Mouse (Mus musculus): ENCODE measurements at regions not wholly inside any gene's neighbourhood (a gene's known extent, or its start where the extent isn't known, plus 50 kb on each side); places are given as distances from the start of the nearest gene placed in this dataset.
"Not testable (repeated sequence)": the region's sequence is repeated elsewhere in the genome, so short reads cannot be mapped to it uniquely, and the experiment has no call there.

- not testable (repeated sequence) for ATAC-seq (ENCODE audit: low TSS enrichment)
These were observed 194.2 kb upstream of the Spin1 start for GRCm38 (mm10) chr13:50906431-50906830.

GRCm38 (mm10) chr13:50906910-50907309 is 193.8 kb upstream of the Spin1 start:
- no peak for ATAC-seq (ENCODE audit: low TSS enrichment)

GRCm38 (mm10) chr13:50912776-50913175 is 187.9 kb upstream of the Spin1 start:
- not testable (repeated sequence) for ATAC-seq (ENCODE audit: low TSS enrichment)

GRCm38 (mm10) chr13:50934017-50934416 is 166.7 kb upstream of the Spin1 start:
- ATAC-seq (ENCODE audit: low TSS enrichment): not testable (repeated sequence)

GRCm38 (mm10) chr13:50942561-50942960 is 158.1 kb upstream of the Spin1 start:
- ATAC-seq (ENCODE audit: low TSS enrichment): no peak

GRCm38 (mm10) chr13:50949545-50950226 is 151.0 kb upstream of the Spin1 start:
- ATAC-seq (ENCODE audit: low TSS enrichment): peak; percentile 69

- ATAC-seq (ENCODE audit: low TSS enrichment): no peak
These were observed 146.0 kb upstream of the Spin1 start for GRCm38 (mm10) chr13:50954671-50955070.

- ATAC-seq (ENCODE audit: low TSS enrichment): no peak
These were observed 142.4 kb upstream of the Spin1 start for GRCm38 (mm10) chr13:50958051-50958883.

GRCm38 (mm10) chr13:50960909-50961308 is 139.8 kb upstream of the Spin1 start:
- peak; percentile 27; the same call in 1 of the 2 replicates for ATAC-seq (ENCODE audit: low TSS enrichment)

GRCm38 (mm10) chr13:50964070-50964469 is 136.6 kb upstream of the Spin1 start:
- ATAC-seq (ENCODE audit: low TSS enrichment): no peak

GRCm38 (mm10) chr13:50965041-50965440 is 135.6 kb upstream of the Spin1 start:
- ATAC-seq (ENCODE audit: low TSS enrichment): not testable (repeated sequence)

- ATAC-seq (ENCODE audit: low TSS enrichment): no peak
These were observed 135.0 kb upstream of the Spin1 start for GRCm38 (mm10) chr13:50965678-50966077.

GRCm38 (mm10) chr13:50966826-50967225 is 133.9 kb upstream of the Spin1 start:
- no peak for ATAC-seq (ENCODE audit: low TSS enrichment)

GRCm38 (mm10) chr13:50973379-50973778 is 127.3 kb upstream of the Spin1 start:
- ATAC-seq (ENCODE audit: low TSS enrichment): no peak

- ATAC-seq (ENCODE audit: low TSS enrichment): no peak
These were observed 125.3 kb upstream of the Spin1 start for GRCm38 (mm10) chr13:50975306-50975920.

- no peak for ATAC-seq (ENCODE audit: low TSS enrichment)
These were observed 118.7 kb upstream of the Spin1 start for GRCm38 (mm10) chr13:50982005-50982404.

- ATAC-seq (ENCODE audit: low TSS enrichment): no peak
These were observed 117.7 kb upstream of the Spin1 start for GRCm38 (mm10) chr13:50982990-50983389.

GRCm38 (mm10) chr13:50991726-50992432 is 108.8 kb upstream of the Spin1 start:
- ATAC-seq (ENCODE audit: low TSS enrichment): no peak

GRCm38 (mm10) chr13:50999738-51000137 is 100.9 kb upstream of the Spin1 start:
- no peak for ATAC-seq (ENCODE audit: low TSS enrichment)

GRCm38 (mm10) chr13:51004827-51005226 is 95.9 kb upstream of the Spin1 start:
- no peak for ATAC-seq (ENCODE audit: low TSS enrichment)

GRCm38 (mm10) chr13:51010736-51011135 is 89.9 kb upstream of the Spin1 start:
- ATAC-seq (ENCODE audit: low TSS enrichment): no peak

GRCm38 (mm10) chr13:51016209-51016608 is 84.5 kb upstream of the Spin1 start:
- ATAC-seq (ENCODE audit: low TSS enrichment): no peak
